Mouse (Mus musculus): ENCODE results near the gene Vps37d.
"Not testable (repeated sequence)": the region's sequence is repeated elsewhere in the genome, so short reads cannot be mapped to it uniquely, and the experiment has no call there.

Vps37d gene

DNA sequence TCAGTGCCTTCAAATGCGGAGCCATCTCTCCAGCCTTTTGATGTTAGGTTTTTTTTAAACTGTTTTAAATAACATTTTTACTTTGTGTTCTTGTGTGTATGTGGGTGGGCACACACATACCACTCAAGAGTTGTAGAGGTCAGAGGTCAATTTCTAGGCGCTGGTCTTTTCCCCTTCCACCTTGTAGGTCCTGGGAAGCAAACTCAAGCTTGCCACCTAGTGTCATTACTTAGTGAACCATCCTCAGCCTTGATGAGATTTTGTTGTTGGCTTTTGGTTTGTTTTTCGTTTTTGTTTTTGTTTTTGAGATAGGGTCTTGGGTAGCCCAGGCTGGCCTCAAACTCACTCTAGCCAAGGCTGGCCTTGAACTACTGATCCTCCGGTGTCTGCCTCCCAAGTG, 2.4 kb downstream of the Vps37d start:
- DNase-seq (ENCODE audit: inconsistent ontology term) = no peak

DNA sequence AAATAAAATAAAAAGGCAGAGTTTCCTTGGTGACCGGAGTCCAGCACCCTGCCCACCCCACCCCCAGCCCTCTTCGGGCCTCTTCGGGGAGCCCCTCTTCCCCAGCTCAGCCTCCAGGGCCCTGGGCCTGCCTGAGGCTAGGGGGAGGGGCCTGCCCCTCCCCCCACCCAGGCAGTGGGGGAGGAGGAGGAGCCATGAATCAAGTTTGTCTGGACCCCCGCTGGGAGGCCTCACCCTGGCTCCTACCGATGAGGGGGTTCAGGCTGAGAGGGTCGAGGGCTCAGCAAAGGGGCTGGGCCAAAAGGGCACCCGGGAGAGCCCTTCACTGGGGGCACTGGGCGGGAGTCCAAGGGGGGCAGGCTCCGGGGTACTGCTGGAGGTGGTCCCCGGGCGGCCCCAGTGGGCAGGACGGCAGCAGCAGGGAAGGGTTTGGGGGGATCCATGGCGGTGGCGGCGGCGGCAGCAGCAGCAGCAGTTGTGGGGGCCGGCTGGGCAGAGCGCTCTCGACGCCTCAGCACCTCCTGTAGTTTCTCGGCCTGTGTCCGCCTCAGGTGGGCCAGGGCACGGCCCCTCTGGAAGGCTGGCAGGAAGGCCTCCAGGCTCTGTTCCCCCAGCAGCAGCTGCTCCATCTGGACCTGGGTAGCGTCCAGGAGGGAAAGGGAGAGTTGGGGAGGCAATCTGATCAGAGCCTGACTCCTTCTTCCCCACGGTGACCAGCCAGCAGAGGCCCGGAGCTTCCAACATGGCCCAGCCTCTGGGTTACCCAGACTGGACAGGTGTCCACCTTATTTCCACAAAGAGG, 4.5 kb downstream of the Vps37d start:
- no peak for DNase-seq (ENCODE audit: inconsistent ontology term)

DNA sequence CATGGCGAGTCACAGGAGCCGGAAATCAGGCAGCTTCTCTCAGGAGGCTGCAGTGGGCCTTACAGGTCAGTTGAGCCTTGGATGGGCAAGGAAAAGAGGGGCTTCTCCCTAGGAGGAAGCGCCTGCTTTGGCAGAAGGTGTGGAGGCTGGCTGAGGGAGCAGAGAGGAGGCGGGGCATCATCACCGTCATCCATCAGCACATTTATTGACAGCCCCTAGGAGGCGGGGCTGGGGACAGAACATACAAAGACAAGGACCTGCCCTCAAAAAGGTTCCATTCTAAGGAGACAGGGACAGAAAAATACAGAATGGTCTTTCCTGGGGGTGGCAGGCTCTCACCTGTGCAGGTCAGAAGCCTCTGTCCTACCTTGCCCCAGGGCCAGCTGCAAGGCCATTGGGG, 5.3 kb downstream of the Vps37d start:
- DNase-seq (ENCODE audit: inconsistent ontology term) = no peak

DNA sequence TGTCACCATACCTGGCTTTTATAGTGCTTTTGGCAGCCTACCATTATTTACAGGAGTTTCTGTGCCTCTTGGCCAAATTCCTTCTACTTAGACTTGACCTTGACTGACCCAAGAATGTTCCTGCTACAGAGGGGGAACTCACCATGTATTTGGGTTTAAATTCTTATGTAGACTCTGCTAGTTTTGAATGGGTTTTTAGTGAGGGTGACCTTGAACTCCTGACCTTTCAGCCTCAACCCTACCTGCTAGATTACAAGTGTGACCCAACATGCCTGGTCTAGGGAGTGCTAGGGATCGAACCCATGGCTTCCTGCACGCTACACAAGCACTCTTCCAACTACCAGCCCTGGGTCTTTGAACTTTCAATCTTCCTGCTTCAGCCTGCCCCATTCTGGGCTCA, 6.0 kb downstream of the Vps37d start:
- no peak for DNase-seq (ENCODE audit: inconsistent ontology term)

DNA sequence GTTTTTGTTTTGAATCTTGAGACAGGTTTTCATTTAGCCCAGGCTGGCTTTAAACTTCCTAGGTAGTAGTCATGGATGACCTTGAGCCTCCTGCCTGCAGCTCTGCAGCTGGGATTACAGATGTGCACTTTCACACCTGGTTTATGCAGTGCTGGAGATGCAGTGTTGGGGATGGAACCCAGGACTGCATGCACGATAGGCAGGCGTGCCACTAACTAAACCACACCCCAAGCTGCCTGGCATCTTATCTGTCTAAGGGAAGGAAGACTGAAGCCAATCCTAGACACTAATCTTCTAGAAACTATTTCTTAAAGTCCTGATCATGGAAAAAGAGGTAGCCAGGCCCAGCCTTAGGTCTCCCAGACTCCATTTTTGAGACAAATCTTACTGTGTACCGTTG, 7.6 kb downstream of the Vps37d start:
- no peak for DNase-seq (ENCODE audit: inconsistent ontology term)

DNA sequence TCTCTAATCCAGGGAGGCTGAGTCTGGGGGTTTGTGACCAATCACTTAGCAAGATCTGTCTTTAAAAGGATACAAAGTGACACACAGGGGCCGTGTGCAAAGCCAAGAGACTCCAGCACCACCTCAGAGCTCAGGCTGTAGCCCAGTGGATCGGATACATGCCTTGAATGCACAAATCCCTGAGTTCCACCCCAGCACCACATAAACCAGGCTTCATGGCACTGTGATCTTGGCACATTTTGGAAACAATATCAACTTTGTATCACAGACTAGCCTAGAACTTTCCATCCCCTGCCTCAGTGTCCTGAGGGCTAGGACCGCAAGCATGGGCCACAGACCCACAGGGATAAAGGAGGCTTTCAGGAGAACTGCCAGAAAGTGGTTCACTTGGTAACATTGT, 12.1 kb downstream of the Vps37d start:
- DNase-seq (ENCODE audit: inconsistent ontology term) = no peak

DNA sequence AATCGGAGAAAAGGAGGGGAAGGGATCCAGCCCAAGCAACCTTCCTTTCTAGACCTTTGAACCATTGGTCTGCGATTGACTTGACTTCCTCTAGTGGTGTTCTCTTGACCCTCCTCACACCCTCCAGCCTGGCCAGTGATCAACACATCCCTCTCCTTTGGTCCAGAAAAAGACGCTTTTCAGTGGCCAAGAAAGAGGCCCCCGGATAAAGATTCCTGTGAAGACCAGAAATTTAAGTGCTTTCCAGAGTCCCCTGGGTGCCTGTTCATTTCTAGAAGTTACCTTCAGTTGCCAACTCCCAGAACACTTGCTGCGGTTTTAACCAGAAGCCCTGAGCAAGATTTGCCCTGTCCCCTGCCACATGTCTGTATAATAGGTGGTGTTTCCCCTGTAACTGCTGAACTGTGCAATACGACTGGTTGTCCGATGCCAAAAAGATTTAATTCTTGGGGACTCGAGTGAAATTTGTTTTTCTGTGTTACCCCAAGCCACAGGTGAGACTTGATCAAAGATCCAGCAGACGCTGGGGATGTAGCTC, 13.1 kb downstream of the Vps37d start, which contains the start of gene Bud23:
Gene Bud23, minus strand, starts transcription at position 51 of the 538 bp plus-strand sequence.
- DNase-seq (ENCODE audit: inconsistent ontology term) = not testable (repeated sequence)

DNA sequence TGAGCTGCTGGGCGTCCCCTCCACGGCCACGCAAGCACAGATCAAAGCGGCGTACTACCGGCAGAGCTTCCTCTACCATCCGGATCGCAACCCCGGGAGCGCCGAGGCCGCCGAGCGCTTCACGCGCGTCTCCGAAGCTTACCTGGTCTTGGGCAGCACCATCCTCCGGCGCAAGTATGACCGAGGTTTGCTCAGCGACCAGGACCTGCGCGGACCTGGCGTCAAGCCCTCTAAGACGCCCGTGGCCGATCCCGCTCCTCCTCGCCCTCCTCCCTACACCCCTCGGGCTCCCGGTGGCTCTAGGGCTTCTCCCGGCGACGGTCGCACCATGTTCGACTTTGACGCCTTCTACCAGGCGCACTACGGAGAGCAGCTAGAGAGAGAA, 13.7 kb downstream of the Vps37d start:
- no peak for DNase-seq (ENCODE audit: inconsistent ontology term)

DNA sequence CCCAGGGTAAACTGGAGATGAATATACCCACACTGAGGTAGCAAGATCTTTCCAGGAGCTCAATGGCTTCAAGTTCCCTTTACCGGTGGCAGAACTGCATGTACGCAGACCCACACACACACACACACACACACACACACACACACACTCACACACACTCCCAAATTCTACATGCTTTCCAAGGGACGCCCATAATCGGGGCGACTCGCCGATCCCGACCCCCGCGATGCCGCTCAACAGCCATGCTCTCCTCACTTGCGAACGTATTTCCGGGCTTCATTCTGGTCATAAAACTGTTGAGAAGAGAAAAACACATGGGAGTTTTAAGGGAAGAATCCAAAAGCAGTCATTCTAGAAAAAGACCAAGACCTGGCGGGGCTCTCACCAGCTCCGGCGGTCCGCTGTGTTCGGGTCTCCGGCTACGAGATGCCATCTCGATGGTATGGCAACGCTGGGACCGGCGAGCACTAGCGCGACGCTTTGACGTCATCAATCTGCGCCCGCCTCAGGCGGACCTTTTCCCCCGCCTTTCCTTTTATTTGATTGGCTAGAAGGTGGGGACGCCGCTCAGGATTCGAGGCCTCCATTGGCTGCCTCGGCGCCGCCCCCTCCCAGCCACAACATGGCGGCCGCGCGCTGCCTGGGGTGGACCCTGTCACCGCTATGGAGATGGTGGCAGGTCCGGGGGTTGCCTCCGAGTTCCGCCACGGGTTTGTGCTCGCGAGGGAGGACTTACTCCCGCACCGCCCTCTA, 14.3 kb downstream of the Vps37d start, which contains the start of gene Dnajc30:
Gene Dnajc30, plus strand, starts transcription at position 574 of the 753 bp plus-strand sequence.
- DNase-seq (ENCODE audit: inconsistent ontology term) = peak; percentile 97

DNA sequence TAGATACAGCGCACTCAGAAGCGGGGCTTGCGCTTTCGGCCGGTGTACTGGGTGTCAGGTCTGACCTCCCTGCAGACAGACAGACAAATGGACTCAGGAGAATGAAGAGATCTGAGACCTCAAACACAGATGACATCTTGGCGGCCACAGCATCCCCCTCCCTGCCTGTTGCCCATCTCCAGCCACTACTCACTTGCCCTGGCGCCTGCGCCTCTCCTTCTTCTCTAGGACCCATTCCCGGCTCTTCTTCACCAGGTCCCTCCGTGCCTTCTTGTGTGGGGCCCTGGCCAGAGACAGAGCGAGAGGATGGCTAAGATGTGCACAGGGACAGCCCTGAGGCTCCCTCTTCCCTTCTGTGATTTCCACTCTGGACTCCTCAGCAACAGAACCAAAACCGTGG, 24.7 kb downstream of the Vps37d start:
- DNase-seq (ENCODE audit: inconsistent ontology term) = no peak

DNA sequence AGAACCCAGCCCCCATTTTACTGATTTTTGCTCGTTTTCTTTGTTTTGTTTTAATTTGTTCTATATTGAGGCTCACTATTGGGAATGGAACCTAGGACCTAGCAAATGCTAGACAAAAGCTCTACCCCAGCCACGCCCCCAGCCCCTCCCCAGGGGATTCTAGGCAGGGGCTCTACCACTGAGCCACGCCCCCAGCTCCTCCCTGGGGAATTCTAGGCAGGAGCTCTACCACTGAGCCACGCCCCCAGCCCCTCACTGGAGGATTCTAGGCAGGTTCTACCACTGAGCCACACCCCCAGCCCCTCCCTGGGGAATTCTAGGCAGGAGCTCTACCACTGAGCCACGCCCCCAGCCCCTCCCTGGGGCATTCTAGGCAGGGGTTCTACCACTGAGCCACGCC, 28.8 kb downstream of the Vps37d start:
- DNase-seq (ENCODE audit: inconsistent ontology term) = not testable (repeated sequence)

DNA sequence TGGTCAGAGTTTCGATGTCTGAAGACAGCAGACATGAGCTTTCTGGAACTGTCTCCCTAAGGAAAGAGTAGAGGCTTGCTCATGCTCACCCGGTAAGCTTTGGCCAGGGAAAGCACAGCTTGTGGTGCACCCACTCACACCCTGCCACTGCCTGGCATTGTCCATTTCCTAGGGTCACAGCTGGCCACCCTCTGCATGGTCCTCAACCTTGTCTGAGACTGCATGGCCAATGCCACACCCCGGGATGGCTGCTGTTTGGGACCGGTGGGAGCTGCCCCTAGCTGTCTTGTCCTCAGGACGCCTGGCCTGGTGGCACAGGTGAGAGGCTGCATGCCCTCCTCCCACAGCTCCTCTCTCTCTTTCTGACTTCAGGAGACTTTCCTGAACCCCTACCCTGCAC, 29.5 kb downstream of the Vps37d start:
- DNase-seq (ENCODE audit: inconsistent ontology term) = no peak

DNA sequence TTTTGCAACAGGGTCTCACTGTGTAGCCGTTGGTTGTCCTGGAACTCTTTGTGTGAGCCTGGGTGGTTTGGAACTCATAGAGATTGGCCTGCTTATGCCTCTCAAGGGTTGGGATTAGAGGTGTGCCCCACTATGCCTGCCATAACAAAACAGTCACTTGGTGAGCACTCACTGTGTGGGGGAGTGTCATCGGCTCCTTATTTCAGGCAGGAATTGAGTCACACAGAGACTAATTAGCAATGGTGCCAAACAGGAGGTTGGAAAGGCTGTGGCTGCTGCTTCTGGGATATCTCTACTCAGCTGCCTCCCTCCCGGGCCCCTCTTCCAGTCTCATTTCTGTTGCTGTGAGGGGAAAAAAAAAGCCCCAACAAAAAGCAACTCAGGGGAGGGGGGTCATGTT, 33.5 kb downstream of the Vps37d start:
- DNase-seq (ENCODE audit: inconsistent ontology term) = no peak

DNA sequence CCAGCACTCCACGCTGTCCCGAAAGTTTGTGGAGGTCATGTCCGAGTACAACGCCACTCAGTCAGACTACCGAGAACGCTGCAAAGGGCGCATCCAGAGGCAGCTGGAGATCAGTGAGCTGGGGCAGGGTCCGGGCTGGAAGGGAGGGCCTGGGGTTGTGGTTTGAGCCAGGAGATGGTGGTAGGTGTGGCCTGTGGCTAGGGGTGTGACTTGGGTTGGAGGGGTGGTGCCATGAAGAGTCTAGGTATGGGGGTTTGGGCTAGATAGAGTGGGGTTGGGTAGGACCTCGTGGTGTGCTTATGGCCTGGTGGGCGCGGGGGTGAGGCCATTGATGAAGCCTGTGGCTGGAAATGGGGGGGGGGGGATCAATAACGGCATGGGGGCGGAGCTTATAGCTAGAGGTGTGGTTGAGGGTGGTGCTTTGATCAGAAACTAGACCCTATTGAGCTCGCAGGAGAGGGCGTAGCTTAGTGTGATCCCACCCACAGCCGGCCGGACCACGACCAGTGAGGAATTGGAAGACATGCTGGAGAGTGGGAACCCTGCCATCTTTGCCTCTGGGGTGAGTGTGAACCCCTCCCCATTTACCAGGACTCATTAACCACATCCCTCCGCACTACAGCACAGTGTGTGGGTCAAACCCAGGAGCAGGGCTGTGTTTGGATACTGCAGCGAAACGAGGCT, 35.8 kb downstream of the Vps37d start:
- DNase-seq (ENCODE audit: inconsistent ontology term) = no peak

DNA sequence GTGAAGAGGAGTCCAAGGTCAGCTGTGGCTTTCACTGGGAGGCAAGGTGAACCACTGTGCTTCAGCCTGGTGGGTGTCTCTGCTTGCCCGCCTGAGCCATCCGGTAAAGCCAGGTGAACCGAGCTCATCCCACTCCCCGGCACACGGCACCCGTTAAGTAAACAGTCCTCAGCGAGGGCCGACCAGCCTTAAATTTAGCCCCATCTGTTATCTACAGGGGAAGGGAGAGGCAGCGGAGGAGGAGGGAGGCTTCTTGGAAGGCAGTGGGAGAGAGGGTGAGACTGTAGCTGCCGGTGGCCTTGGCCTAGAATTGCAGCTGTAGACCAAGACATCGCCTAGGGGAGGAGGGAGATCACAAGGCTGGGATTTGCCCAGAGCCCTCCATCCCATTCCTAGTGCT, 37.3 kb downstream of the Vps37d start:
- DNase-seq (ENCODE audit: inconsistent ontology term) = no peak

DNA sequence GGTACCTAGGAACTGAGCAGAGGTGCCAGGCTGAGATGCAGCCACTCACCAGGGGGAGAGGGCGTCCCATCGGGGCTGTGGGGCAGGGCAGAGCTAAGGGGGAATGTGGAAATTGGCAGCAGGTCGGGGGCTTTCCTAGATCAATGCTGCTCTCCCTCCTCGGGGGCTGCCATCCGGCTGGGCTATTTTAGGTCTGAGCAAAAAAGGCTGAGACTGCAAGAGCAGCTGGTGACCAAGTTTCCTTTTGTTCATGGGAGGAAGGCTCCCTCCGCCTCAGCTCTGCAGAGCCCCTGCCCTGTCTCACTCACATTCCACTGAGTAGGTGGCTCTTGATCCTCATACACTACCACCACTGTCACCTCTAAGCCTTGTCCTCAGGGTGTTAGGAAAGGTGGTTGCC, 38.0 kb downstream of the Vps37d start:
- no peak for DNase-seq (ENCODE audit: inconsistent ontology term)

DNA sequence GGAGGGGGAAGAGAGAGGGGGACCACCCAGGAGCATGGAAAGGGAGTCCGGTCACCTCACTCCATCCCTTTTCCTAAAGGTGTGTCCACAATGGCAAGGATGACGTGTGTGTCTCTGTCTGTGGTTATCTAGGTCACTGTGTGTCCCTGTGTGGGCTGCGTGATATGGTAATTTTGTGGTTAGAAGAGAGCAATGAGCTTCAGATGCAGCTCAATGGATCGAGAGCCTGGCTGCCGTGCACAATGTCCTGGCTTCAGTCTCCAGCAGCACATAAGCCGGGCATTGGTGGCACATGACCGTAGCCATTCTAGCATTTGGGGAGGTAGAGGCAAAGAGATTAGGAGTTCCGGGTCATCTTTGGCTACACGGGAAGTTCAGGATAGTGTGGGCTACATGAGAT, 38.5 kb downstream of the Vps37d start:
- DNase-seq (ENCODE audit: inconsistent ontology term) = no peak

DNA sequence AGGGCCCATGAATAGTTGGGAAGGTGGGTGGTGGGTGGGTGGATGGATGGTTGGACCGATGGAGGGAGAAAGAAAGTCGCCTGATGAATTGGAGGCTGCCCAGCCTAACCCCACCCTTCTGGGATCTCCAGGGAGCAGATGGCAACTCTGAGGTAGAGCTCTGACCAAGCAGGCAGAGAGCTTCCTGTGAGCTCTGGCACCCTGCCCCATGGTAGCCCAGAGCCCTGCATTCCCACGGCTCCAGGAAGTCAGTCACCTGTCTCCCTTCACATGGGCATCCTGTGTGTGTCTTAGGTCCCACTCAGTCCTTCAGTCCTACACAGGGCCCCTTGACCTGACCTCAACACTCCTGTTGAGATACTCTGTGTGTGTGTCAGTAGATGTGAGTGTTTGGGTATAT, 40.1 kb downstream of the Vps37d start:
- DNase-seq (ENCODE audit: inconsistent ontology term) = no peak

DNA sequence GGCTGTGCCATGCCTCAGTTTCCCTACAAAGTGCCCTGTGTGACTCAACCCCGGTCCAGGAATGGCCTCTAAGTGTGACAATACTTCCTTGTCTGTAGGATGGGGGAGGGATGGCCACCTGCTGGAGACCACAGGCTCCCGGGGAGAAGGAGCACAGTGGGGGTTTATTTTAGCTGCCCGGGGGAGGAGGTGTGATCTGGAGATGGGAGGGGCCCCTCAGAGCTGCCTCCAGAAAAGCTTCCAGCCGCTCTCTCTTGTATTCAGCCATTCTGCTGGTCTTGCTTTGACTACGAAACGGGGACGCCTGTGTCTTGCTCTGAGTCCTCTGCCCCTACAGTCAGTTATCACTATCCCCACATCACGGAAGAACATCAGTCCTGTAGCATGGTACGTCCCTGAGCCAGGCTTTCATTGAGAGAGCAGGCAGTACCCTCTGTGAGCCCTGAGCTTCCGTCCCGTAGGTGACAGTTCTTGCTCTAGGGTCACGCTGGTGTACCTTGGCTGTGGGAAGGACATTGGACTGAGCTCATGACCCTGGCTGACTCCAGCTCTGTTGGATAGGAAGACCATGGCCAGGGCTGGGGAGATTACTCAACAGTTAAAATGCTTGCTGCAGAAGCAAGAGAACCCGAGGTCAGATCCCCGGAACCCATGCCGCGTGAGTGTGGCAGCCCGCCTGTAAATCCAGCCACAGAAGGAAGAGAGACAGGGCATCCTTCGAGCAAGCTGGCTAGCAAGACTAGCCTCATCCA, 42.3 kb downstream of the Vps37d start:
- no peak for DNase-seq (ENCODE audit: inconsistent ontology term)

DNA sequence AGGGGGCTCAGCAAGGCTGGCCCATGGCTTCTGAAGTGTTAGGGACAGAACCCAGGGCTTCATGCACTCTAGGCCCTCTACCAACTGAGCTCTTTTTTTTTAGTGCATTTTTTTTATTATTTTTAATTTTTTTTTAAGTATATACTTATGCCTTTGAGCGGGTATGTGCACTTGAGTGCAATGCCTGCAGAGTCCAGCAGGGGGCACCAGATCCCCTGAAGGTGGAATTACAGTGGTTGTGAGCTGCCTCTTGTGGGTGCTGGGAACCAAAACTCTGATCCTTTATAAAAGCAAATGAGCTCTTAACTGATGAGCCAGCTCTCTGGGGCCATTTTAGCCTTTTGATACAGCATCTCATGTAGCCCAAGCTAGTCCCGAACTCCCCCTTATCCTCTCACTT, 43.5 kb downstream of the Vps37d start:
- no peak for DNase-seq (ENCODE audit: inconsistent ontology term)

DNA sequence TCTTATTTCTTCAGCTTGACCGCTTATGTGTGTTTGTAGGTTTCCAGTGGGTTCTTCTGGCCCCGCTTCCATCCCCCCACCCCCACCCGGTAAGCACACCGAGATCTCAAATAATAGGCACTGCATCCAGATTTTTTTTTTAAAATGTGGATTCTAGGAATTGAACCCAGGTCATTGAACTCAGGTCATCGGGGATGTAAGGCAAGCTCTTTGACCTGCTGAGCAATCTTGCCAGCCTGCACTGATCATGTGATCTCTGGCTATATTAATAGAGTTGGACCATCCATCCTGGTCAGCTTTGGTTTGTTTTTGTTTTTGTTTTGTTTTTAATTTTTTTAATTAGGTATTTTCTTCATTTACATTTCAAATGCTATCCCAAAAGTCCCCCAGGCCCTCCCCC, 45.5 kb downstream of the Vps37d start:
- DNase-seq (ENCODE audit: inconsistent ontology term) = no peak

Measured in Muller cell, postnatal 12 days (primary cell).